Mouse (Mus musculus): ENCODE measurements around the gene Rpusd2. TPM values are rescaled to one million over a fixed set of nuclear protein-coding genes. Genes with fewer than 3 reads are reported as not detected.

Rpusd2 gene
- total RNA-seq (2023): 3.6 and 4.0 TPM in 2 replicates

DNA sequence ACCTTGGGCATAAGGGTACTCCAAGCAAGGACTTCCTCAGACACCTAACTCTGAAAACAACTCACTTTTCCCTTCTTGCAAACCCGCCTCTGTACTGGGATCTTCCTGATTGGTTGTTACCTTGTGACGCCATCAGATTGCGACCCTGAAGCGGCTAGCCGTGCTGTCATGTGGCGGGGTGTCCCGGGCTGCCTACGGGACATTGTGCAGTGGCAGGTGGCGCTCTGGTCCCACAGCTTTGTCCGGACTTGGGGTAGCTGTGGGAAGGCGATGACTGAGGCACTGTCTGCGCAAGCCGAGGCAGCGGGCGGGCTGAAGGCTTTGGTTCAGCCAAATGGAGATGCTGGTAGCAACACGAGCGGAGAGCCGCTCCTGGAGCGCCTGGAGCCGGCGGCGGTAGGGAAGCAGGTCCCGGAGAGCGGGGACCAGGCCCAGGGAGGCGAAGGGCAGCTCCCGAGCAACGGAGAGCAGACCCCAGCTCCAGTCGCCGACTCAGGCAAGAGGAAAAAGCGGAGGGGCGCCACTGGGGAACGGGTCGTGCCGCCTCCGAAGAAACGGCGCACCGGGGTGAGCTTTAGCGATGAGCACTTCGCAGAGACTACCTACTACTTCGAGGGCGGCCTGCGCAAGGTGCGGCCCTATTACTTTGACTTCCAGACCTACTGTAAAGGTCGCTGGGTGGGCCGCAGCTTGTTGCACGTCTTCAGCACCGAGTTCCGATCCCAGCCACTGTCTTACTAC, at the start of gene Rpusd2:
Rpusd2 (plus strand) TSS at position 135 of the 741 bp plus-strand sequence.

DNA sequence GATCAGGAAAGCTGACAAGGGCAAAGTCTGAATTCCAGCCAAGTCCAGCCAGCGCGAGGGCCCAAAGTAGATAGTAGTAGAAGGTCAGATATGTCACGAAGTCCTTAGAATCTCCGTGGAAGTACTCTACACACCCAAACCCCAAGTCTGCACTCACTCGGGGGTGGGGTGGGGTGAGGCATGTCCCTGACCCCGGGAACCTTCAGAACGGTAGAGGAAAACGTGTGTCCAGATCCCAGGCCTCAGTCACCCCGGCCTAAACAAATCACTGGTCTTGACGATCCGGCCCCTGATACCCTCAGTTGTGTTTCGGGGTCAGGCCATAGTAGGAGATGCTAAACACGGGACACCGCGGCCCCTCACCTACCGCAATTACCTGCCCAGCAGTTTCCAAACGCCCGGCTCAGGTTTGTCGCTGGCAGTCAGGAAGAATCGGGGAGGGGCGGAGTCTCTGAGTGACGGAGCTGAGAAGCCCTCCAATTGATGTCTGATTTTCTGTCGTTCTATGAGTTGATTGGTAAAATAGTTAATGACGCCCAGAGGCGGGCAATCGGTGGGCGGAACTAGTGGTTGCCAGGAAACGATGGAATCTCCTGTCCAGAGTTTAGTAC, 5.5 kb upstream of the Rpusd2 start, which contains the start of gene Ccdc32:
Ccdc32 (minus strand) TSS at position 453 of the 611 bp plus-strand sequence.

DNA sequence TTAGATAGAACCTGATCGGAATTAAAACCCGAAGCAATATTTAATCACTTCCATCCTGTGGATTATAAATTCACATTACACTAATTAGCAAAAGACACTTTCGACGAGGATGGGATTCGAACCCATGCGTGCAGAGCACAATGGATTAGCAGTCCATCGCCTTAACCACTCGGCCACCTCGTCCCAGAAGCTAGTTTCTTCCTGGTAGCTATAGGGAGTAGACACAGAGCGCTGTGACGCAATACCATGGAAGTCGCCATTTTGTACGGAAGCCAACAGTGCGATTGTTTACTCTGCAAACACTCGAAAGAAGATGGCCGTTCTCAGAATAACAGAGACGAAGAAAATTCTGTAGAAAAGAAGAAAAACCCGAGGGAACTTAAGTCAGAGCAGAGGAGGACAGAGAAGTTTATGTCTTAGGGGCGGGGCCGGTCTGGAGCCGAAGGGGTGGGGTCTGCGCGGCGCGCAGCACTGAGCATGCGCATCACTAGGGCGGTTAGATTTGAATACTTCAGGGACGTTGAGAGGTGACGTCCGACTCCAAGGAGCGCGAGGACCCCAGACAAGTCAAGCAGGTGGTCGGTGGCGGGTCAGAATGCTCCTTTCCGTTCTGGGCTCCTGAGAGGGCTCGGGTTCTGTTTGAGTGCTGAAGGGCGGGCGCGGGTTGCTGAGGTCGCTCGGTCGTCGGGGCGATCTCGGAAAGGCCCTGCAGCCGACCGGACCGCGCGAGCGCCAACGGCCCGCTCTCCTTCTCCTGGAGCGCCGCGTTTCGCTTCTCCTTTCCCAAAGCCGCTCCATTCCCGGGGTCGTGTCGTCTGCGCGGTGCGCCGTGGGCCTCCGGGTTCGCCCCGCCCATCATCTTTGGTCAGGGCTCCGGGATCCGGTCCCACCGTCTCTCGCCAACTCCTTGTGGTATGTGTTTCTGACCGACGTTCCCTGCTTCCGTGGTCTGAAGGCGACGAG, 12.3 kb downstream of the Rpusd2 start, which contains the start of gene Knl1:
Knl1 (plus strand) TSS at position 471 of the 963 bp plus-strand sequence.

Other genes starting within 250 kb of the Rpusd2 start
- gene Knstrn, start 220.8 kb upstream of the Rpusd2 start, total RNA-seq (2023): 35.7 and 38.8 TPM in 2 replicates
- 27.2 and 50.3 TPM in 2 replicates for gene Ivd, start 172.8 kb upstream of the Rpusd2 start, total RNA-seq (2023)
- 8.2 and 12.0 TPM in 2 replicates for gene Bahd1, start 134.4 kb upstream of the Rpusd2 start, total RNA-seq (2023)
- gene Chst14, start 108.3 kb upstream of the Rpusd2 start, total RNA-seq (2023): 1.7 and 3.0 TPM in 2 replicates
- 6.3 and 6.8 TPM in 2 replicates for gene Ccdc32, start 5.4 kb upstream of the Rpusd2 start, total RNA-seq (2023)
- gene Knl1, start 12.3 kb downstream of the Rpusd2 start, total RNA-seq (2023): 20.4 and 21.8 TPM in 2 replicates
- gene Rad51, start 78.0 kb downstream of the Rpusd2 start, total RNA-seq (2023): 9.0 and 9.3 TPM in 2 replicates
- 11.5 and 14.7 TPM in 2 replicates for gene Rmdn3, start 122.2 kb downstream of the Rpusd2 start, total RNA-seq (2023)
- not detected in 2 replicates for gene Gchfr, start 133.0 kb downstream of the Rpusd2 start, total RNA-seq (2023)
- not detected in 2 replicates for gene Gm14137, start 139.7 kb downstream of the Rpusd2 start, total RNA-seq (2023)
- gene Zfyve19, start 173.8 kb downstream of the Rpusd2 start, total RNA-seq (2023): 12.7 and 17.5 TPM in 2 replicates
- 10.9 and 14.6 TPM in 2 replicates for gene Dnajc17, start 174.0 kb downstream of the Rpusd2 start, total RNA-seq (2023)
- gene Ppp1r14d, start 195.1 kb downstream of the Rpusd2 start, total RNA-seq (2023): not detected in 2 replicates
- gene Spint1, start 202.6 kb downstream of the Rpusd2 start, total RNA-seq (2023): not detected in 2 replicates
- gene Rhov, start 236.5 kb downstream of the Rpusd2 start, total RNA-seq (2023): 55.2 and 64.4 TPM in 2 replicates